Mouse (Mus musculus): ENCODE measurements around the gene Cutal. TPM values are rescaled to one million over a fixed set of nuclear protein-coding genes. Genes with fewer than 3 reads are reported as not detected.
A peak's percentile ranks its signal among the peaks of the same experiment; 100 is the strongest.

Gene Cutal
- polyA plus RNA-seq, 1 experiment: 0.88 TPM

- Histone ChIP-seq H3K4me1 (ENCODE audit: control insufficient read depth, insufficient read depth, low read length) (peaks cover 17% of the 10 kb centered on the region), H3K27me3 (ENCODE audit: control insufficient read depth, insufficient read depth, low read length) (no peaks in the 10 kb centered on the region), H3K27ac (ENCODE audit: insufficient read depth, low read length) (no peak overlapping the region), H3K4me3 (replicated peaks; ENCODE audit: insufficient read depth, low read depth, low read length) (no peak overlapping the region)
- TF ChIP-seq POLR2A (IDR thresholded peaks at IDR 0.05; ENCODE audit: borderline replicate concordance, insufficient read depth, low read length): no peak
- DNase-seq: no peak
- WGBS: 95% methylated on average over 7 of the region's 7 CpGs
These were observed 29.0 kb downstream of the Cutal start for GRCm38 (mm10) chr2:34903191-34903590.

- WGBS: 74% methylated on average over 4 of the region's 4 CpGs
- H3K27me3 ChIP-seq (ENCODE audit: control insufficient read depth, insufficient read depth, low read length): no peaks in the 10 kb centered on the region
- peak overlapping the region; percentile 16 for H3K4me3 ChIP-seq (replicated peaks; ENCODE audit: insufficient read depth, low read depth, low read length)
- no peak for DNase-seq
- TF ChIP-seq CTCF (IDR thresholded peaks at IDR 0.05; ENCODE audit: borderline replicate concordance, insufficient read depth, low read depth, low read length): no peak
- TF ChIP-seq POLR2A (IDR thresholded peaks at IDR 0.05; ENCODE audit: borderline replicate concordance, insufficient read depth, low read length): no peak
- peaks cover 17% of the 10 kb centered on the region for H3K4me1 ChIP-seq (ENCODE audit: control insufficient read depth, insufficient read depth, low read length)
- H3K27ac ChIP-seq (ENCODE audit: insufficient read depth, low read length): no peak overlapping the region
These were observed 29.6 kb downstream of the Cutal start for GRCm38 (mm10) chr2:34903652-34904405.

- H3K27ac ChIP-seq (ENCODE audit: insufficient read depth, low read length): peak overlapping the region; percentile 72
- peak overlapping the region; percentile 51 for H3K4me3 ChIP-seq (replicated peaks; ENCODE audit: insufficient read depth, low read depth, low read length)
- DNase-seq: peak; percentile 95 to 97
- under 1% methylated on average over 34 of the region's 34 CpGs for WGBS
- no peaks in the 10 kb centered on the region for H3K27me3 ChIP-seq (ENCODE audit: control insufficient read depth, insufficient read depth, low read length)
- H3K4me1 ChIP-seq (ENCODE audit: control insufficient read depth, insufficient read depth, low read length): peaks cover 8% of the 10 kb centered on the region
- TF ChIP-seq POLR2A (IDR thresholded peaks at IDR 0.05; ENCODE audit: borderline replicate concordance, insufficient read depth, low read length): peak; percentile 66; the same call in 1 of the 2 replicates
- TF ChIP-seq CTCF (IDR thresholded peaks at IDR 0.05; ENCODE audit: borderline replicate concordance, insufficient read depth, low read depth, low read length): no peak
These were observed 30.8 kb downstream of the Cutal start for GRCm38 (mm10) chr2:34904849-34905542.

- H3K27ac ChIP-seq (ENCODE audit: insufficient read depth, low read length): no peak overlapping the region
- no peak overlapping the region for H3K4me3 ChIP-seq (replicated peaks; ENCODE audit: insufficient read depth, low read depth, low read length)
- no peak for TF ChIP-seq CTCF (IDR thresholded peaks at IDR 0.05; ENCODE audit: borderline replicate concordance, insufficient read depth, low read depth, low read length)
- TF ChIP-seq POLR2A (IDR thresholded peaks at IDR 0.05; ENCODE audit: borderline replicate concordance, insufficient read depth, low read length): no peak
- peaks cover 5% of the 10 kb centered on the region for H3K4me1 ChIP-seq (ENCODE audit: control insufficient read depth, insufficient read depth, low read length)
- H3K27me3 ChIP-seq (ENCODE audit: control insufficient read depth, insufficient read depth, low read length): no peaks in the 10 kb centered on the region
- DNase-seq: no peak
- 66% methylated on average over 6 of the region's 6 CpGs for WGBS
These were observed 32.2 kb downstream of the Cutal start for GRCm38 (mm10) chr2:34906426-34906825.

GRCm38 (mm10) chr2:34906861-34907604 is 32.8 kb downstream of the Cutal start:
- no peak for TF ChIP-seq POLR2A (IDR thresholded peaks at IDR 0.05; ENCODE audit: borderline replicate concordance, insufficient read depth, low read length)
- TF ChIP-seq CTCF (IDR thresholded peaks at IDR 0.05; ENCODE audit: borderline replicate concordance, insufficient read depth, low read depth, low read length): no peak
- 42% methylated on average over 12 of the region's 12 CpGs for WGBS
- no peak for DNase-seq

GRCm38 (mm10) chr2:34909719-34910118 is 35.5 kb downstream of the Cutal start:
- Histone ChIP-seq H3K27ac (ENCODE audit: insufficient read depth, low read length) (no peak overlapping the region), H3K27me3 (ENCODE audit: control insufficient read depth, insufficient read depth, low read length) (peaks cover 1% of the 10 kb centered on the region; the same call in 1 of the 2 replicates), H3K4me3 (replicated peaks; ENCODE audit: insufficient read depth, low read depth, low read length) (no peak overlapping the region), H3K4me1 (ENCODE audit: control insufficient read depth, insufficient read depth, low read length) (peaks cover 3% of the 10 kb centered on the region; the same call in 1 of the 2 replicates)
- 53% methylated on average over 4 of the region's 4 CpGs for WGBS
- TF ChIP-seq CTCF (IDR thresholded peaks at IDR 0.05; ENCODE audit: borderline replicate concordance, insufficient read depth, low read depth, low read length): no peak
- no peak for TF ChIP-seq POLR2A (IDR thresholded peaks at IDR 0.05; ENCODE audit: borderline replicate concordance, insufficient read depth, low read length)
- DNase-seq: no peak

More at GRCm38 (mm10) chr2:34906861-34907604, 32.8 kb downstream of the Cutal start:
- H3K4me1 ChIP-seq (ENCODE audit: control insufficient read depth, insufficient read depth, low read length): peaks cover 5% of the 10 kb centered on the region
- H3K27me3 ChIP-seq (ENCODE audit: control insufficient read depth, insufficient read depth, low read length): no peaks in the 10 kb centered on the region
- H3K4me3 ChIP-seq (replicated peaks; ENCODE audit: insufficient read depth, low read depth, low read length): no peak overlapping the region
- no peak overlapping the region for H3K27ac ChIP-seq (ENCODE audit: insufficient read depth, low read length)

- no peak overlapping the region for H3K27ac ChIP-seq (ENCODE audit: insufficient read depth, low read length)
- H3K4me1 ChIP-seq (ENCODE audit: control insufficient read depth, insufficient read depth, low read length): peaks cover 3% of the 10 kb centered on the region; the same call in 1 of the 2 replicates
- TF ChIP-seq POLR2A (IDR thresholded peaks at IDR 0.05; ENCODE audit: borderline replicate concordance, insufficient read depth, low read length): no peak
- no peak for TF ChIP-seq CTCF (IDR thresholded peaks at IDR 0.05; ENCODE audit: borderline replicate concordance, insufficient read depth, low read depth, low read length)
- H3K4me3 ChIP-seq (replicated peaks; ENCODE audit: insufficient read depth, low read depth, low read length): no peak overlapping the region
- peaks cover 1% of the 10 kb centered on the region; the same call in 1 of the 2 replicates for H3K27me3 ChIP-seq (ENCODE audit: control insufficient read depth, insufficient read depth, low read length)
- no peak for DNase-seq
- 94% methylated on average over 5 of the region's 5 CpGs for WGBS
These were observed 37.7 kb downstream of the Cutal start for GRCm38 (mm10) chr2:34911871-34912270.

Data from cerebellum, adult 2 months (tissue).